Mouse (Mus musculus) midbrain, embryonic 15.5 days (tissue): ENCODE measurements at regions not wholly inside any gene's neighbourhood (a gene's known extent, or its start where the extent isn't known, plus 50 kb on each side); places are given as distances from the start of the nearest gene placed in this dataset.
A peak's percentile ranks its signal among the peaks of the same experiment; 100 is the strongest.

Experiments used
- ATAC-seq: fragments of 200-750 bp; cut with Nextera tagmentation; replicated peaks from 2 replicates; pipeline ENCODE4 v1.8.0; 2017; ENCODE audit warnings: moderate TSS enrichment
- H3K27ac ChIP-seq: fragments of 300-500 bp; sonication (generic); 2 replicates; pipeline ENCODE4 v1.5.1; 2015; ENCODE audit warnings: mild to moderate bottlenecking, inconsistent platforms
- H3K27me3 ChIP-seq: fragments of 300-500 bp; sonication (generic); replicated peaks from 2 replicates; pipeline ENCODE4 v1.6.1; 2015; ENCODE audit warnings: inconsistent platforms
- H3K36me3 ChIP-seq: fragments of 300-500 bp; sonication (generic); replicated peaks from 2 replicates; pipeline ENCODE4 v1.6.1; 2015; ENCODE audit warnings: inconsistent platforms
- H3K4me1 ChIP-seq: fragments of 300-500 bp; sonication (generic); 2 replicates; pipeline ENCODE4 v1.6.1; 2015; ENCODE audit warnings: inconsistent platforms
- H3K4me2 ChIP-seq: fragments of 300-500 bp; sonication (generic); 2 replicates; pipeline ENCODE4 v1.6.1; 2015; ENCODE audit warnings: inconsistent platforms, mild to moderate bottlenecking, moderate library complexity
- H3K4me3 ChIP-seq: fragments of 300-500 bp; sonication (generic); 2 replicates; pipeline ENCODE4 v1.5.1; 2015; ENCODE audit warnings: mild to moderate bottlenecking, inconsistent platforms
- H3K9ac ChIP-seq: fragments of 300-500 bp; sonication (generic); 2 replicates; pipeline ENCODE4 v1.6.1; 2015; ENCODE audit warnings: mild to moderate bottlenecking, inconsistent platforms
- H3K9me3 ChIP-seq: fragments of 300-500 bp; sonication (generic); 2 replicates; pipeline ENCODE4 v1.6.1; 2016; ENCODE audit warnings: inconsistent platforms
- WGBS: fragments of 180-500 bp; shearing (Covaris S2); methylation state at CpG from one replicate; pipeline ENCODE4 v1.1.7; 2015; ENCODE audit warnings: mixed read lengths; 5-methylcytosine and 5-hydroxymethylcytosine counted together

GRCm38 (mm10) chr9:88207378-88207777 lies 119.6 kb upstream of the Nt5e start:
- no peak for ATAC-seq
- Histone ChIP-seq H3K36me3 (no peaks in the 10 kb centered on the region), H3K27ac (no peak overlapping the region), H3K4me3 (no peak overlapping the region), H3K4me1 (no peaks in the 10 kb centered on the region), H3K27me3 (no peaks in the 10 kb centered on the region), H3K4me2 (no peak overlapping the region), H3K9me3 (no peaks in the 10 kb centered on the region), H3K9ac (no peak overlapping the region)
- WGBS, result 81% methylated on average over 7 of the region's 7 CpGs

DNA sequence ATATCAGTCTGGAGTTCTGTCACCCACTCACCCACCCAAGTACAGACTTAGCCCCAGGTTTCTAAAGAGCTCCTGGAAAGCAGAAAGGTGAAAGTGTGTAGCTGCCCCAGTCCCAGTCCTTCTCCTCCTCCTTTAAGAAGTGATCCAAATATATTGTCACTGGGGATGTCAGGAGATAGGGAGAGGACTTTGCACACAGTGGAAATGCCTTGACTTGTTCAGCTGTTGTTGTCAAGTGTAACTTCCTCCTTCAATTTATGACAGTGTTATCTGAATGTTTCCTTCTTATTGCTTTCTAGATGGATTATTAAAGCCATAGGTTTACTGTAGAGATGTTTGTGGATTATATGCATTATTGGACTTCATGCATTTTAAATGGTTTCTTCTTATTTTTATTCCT lies 119.0 kb upstream of the Nt5e start:
- no peak overlapping the region for H3K27ac ChIP-seq
- H3K27me3 ChIP-seq, result no peaks in the 10 kb centered on the region
- H3K36me3 ChIP-seq, result no peaks in the 10 kb centered on the region
- H3K4me3 ChIP-seq, result no peak overlapping the region
- no peak overlapping the region for H3K4me2 ChIP-seq
- H3K9me3 ChIP-seq, result no peaks in the 10 kb centered on the region
- ATAC-seq, result no peak
- no peaks in the 10 kb centered on the region for H3K4me1 ChIP-seq
- H3K9ac ChIP-seq, result no peak overlapping the region

DNA sequence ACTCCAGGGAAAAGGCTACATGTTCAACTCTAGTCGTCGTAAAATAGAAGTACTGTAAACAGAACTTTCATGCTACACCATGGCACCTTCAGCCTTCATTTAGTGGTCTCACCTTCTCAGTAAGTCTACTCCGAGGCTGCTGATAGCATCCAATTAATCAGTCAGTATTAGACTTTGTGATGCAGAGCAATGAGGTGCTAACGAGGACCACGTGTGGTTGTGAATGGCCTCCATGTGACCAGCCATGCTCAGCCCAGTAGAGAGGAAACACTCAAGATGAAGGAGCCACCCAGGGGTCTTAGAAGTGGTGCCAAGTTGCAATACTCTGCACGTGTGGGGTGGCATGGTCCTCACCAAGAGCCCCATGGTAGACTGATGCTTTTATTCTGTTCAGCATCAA lies 112.2 kb upstream of the Nt5e start:
- Histone ChIP-seq H3K4me1 (no peaks in the 10 kb centered on the region), H3K9me3 (no peaks in the 10 kb centered on the region), H3K36me3 (no peaks in the 10 kb centered on the region), H3K27me3 (no peaks in the 10 kb centered on the region), H3K4me2 (no peak overlapping the region), H3K4me3 (no peak overlapping the region), H3K9ac (no peak overlapping the region), H3K27ac (no peak overlapping the region)
- WGBS, result 81% methylated on average over 6 of the region's 6 CpGs
- no peak for ATAC-seq

GRCm38 (mm10) chr9:88220360-88220759 lies 106.6 kb upstream of the Nt5e start:
- ATAC-seq, result no peak
- Histone ChIP-seq H3K9me3 (no peaks in the 10 kb centered on the region), H3K27ac (no peak overlapping the region), H3K4me3 (no peak overlapping the region), H3K27me3 (no peaks in the 10 kb centered on the region), H3K9ac (no peak overlapping the region), H3K4me1 (no peaks in the 10 kb centered on the region), H3K4me2 (no peak overlapping the region), H3K36me3 (no peaks in the 10 kb centered on the region)
- WGBS, result 71% methylated on average over 3 of the region's 3 CpGs

DNA sequence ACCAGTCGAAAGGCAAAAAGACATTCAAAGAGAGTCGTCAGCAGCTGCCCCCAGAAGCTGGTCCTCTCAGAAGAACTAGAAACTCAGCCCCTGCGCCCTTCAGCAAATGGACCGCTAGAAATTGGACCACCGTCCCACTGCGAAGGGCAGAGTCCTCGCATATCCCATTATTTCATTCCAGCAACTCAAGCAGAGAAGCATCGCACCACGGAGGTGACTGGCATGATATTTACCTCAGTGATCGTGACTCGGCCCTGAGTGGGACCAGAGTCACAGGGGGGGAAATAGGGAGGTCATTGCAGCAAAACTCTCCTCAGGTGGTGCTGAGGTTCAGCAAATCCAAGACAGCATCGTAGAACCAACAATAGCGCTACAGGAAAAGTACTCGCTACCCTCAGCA lies 105.7 kb upstream of the Nt5e start:
- H3K9me3 ChIP-seq, result no peaks in the 10 kb centered on the region
- WGBS, result 80% methylated on average over 14 of the region's 14 CpGs
- H3K4me3 ChIP-seq, result no peak overlapping the region
- no peaks in the 10 kb centered on the region for H3K27me3 ChIP-seq
- no peaks in the 10 kb centered on the region for H3K36me3 ChIP-seq
- H3K4me1 ChIP-seq, result no peaks in the 10 kb centered on the region
- H3K27ac ChIP-seq, result no peak overlapping the region
- no peak overlapping the region for H3K4me2 ChIP-seq
- ATAC-seq, result no peak
- no peak overlapping the region for H3K9ac ChIP-seq

GRCm38 (mm10) chr9:88221850-88222353 lies 105.1 kb upstream of the Nt5e start:
- H3K27ac ChIP-seq, result no peak overlapping the region
- 21% methylated on average over 7 of the region's 7 CpGs for WGBS
- H3K4me3 ChIP-seq, result no peak overlapping the region
- H3K27me3 ChIP-seq, result no peaks in the 10 kb centered on the region
- no peaks in the 10 kb centered on the region for H3K36me3 ChIP-seq
- ATAC-seq, result peak; percentile 65
- H3K9ac ChIP-seq, result no peak overlapping the region
- no peak overlapping the region for H3K4me2 ChIP-seq
- no peaks in the 10 kb centered on the region for H3K4me1 ChIP-seq
- no peaks in the 10 kb centered on the region for H3K9me3 ChIP-seq

- Histone ChIP-seq H3K36me3 (no peaks in the 10 kb centered on the region), H3K4me1 (peaks cover 3% of the 10 kb centered on the region), H3K9me3 (no peaks in the 10 kb centered on the region), H3K9ac (no peak overlapping the region), H3K27ac (no peak overlapping the region), H3K4me3 (no peak overlapping the region), H3K27me3 (no peaks in the 10 kb centered on the region), H3K4me2 (no peak overlapping the region)
- 70% methylated on average over 2 of the region's 2 CpGs for WGBS
- no peak for ATAC-seq
Observed at GRCm38 (mm10) chr9:88237126-88237525, 89.9 kb upstream of the Nt5e start.

GRCm38 (mm10) chr9:88238346-88238745 lies 88.7 kb upstream of the Nt5e start:
- peaks cover 3% of the 10 kb centered on the region for H3K4me1 ChIP-seq
- H3K4me2 ChIP-seq, result no peak overlapping the region
- H3K4me3 ChIP-seq, result no peak overlapping the region
- no peak overlapping the region for H3K27ac ChIP-seq
- no peaks in the 10 kb centered on the region for H3K9me3 ChIP-seq
- no peak overlapping the region for H3K9ac ChIP-seq
- no peak for ATAC-seq
- 76% methylated on average over 5 of the region's 5 CpGs for WGBS
- no peaks in the 10 kb centered on the region for H3K36me3 ChIP-seq
- no peaks in the 10 kb centered on the region for H3K27me3 ChIP-seq

GRCm38 (mm10) chr9:88240740-88241139 lies 86.3 kb upstream of the Nt5e start:
- H3K27ac ChIP-seq, result no peak overlapping the region
- H3K9ac ChIP-seq, result no peak overlapping the region
- H3K27me3 ChIP-seq, result no peaks in the 10 kb centered on the region
- no peaks in the 10 kb centered on the region for H3K36me3 ChIP-seq
- 26% methylated on average over 4 of the region's 4 CpGs for WGBS
- ATAC-seq, result peak; percentile 18; the same call in 1 of the 2 replicates
- peak overlapping the region; percentile 45; the same call in 1 of the 2 replicates for H3K4me2 ChIP-seq
- peaks cover 3% of the 10 kb centered on the region for H3K4me1 ChIP-seq
- H3K4me3 ChIP-seq, result no peak overlapping the region
- H3K9me3 ChIP-seq, result no peaks in the 10 kb centered on the region

GRCm38 (mm10) chr9:88241203-88241995 lies 85.6 kb upstream of the Nt5e start:
- ATAC-seq, result peak; percentile 98
- Histone ChIP-seq H3K36me3 (no peaks in the 10 kb centered on the region), H3K9me3 (no peaks in the 10 kb centered on the region), H3K4me3 (peak overlapping the region; percentile 31), H3K27ac (no peak overlapping the region), H3K27me3 (no peaks in the 10 kb centered on the region), H3K4me1 (peaks cover 3% of the 10 kb centered on the region), H3K9ac (no peak overlapping the region), H3K4me2 (peak overlapping the region; percentile 45)
- WGBS, result 6% methylated on average over 18 of the region's 18 CpGs

DNA sequence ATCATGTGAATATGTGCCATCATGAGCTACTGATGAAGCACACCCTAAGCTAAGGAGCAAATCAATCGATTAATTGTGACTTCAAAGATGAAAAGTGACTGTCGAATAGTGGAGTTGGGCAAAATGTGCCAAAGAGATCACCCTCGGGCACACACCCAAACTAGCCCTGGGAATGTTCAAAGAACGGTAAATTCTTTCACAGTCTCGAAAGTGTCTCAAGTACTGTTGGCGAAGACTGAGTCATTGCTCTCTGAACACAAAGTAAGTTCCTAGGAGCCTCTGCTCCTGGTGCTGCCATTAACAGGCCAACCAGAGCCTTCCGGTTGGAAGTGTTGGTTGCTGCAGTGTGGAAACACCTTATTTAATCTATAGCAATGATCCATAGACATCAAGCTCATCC lies 84.5 kb upstream of the Nt5e start:
- Histone ChIP-seq H3K36me3 (no peaks in the 10 kb centered on the region), H3K4me3 (no peak overlapping the region), H3K9ac (no peak overlapping the region), H3K4me2 (no peak overlapping the region), H3K9me3 (no peaks in the 10 kb centered on the region), H3K27ac (no peak overlapping the region), H3K27me3 (no peaks in the 10 kb centered on the region), H3K4me1 (peaks cover 3% of the 10 kb centered on the region)
- WGBS, result 95% methylated on average over 7 of the region's 7 CpGs
- ATAC-seq, result no peak

DNA sequence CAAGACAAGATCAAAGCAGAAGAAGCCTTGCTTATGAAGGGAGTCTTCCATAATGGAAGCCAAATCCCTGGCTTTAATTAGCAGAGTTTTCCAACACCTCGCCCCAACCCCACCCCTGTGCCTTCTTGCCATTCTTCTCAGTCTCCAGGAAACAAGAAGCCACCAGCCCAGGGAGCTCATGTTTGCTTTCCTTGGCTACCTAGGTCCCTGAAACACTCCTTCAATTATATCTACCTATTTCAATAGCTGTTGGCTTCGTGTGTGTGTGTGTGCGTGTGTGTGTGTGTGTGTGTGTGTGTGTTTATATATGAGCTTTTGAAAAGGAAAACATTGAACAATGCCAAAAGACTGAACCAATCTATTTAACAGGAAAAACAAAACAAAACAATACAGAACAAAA lies 82.5 kb upstream of the Nt5e start:
- Histone ChIP-seq H3K4me1 (peaks cover 3% of the 10 kb centered on the region), H3K9ac (no peak overlapping the region), H3K4me2 (no peak overlapping the region), H3K27me3 (no peaks in the 10 kb centered on the region), H3K9me3 (no peaks in the 10 kb centered on the region), H3K4me3 (no peak overlapping the region), H3K27ac (no peak overlapping the region), H3K36me3 (no peaks in the 10 kb centered on the region)
- WGBS, result 76% methylated on average over 3 of the region's 3 CpGs
- ATAC-seq, result no peak

DNA sequence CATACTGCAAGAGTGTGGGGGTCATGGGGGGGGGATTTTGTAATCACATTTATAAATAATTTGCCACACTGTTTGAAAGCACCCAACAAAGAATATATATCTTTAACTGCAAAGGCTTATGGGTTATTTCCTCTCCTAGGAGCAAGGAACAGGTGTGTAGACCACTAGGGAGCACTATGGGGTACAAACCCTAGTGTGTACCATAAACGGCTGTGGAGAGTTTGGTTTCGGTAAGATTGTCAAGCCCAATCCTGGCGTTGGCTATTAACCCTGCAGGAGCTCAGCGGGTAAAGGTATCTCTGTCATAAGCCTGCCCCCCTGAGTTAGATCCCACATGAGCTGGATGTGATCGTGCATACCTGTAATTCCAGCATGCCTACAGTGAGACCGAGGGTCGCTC lies 71.0 kb upstream of the Nt5e start:
- Histone ChIP-seq H3K36me3 (no peaks in the 10 kb centered on the region), H3K27me3 (no peaks in the 10 kb centered on the region), H3K4me3 (no peak overlapping the region), H3K4me2 (no peak overlapping the region), H3K4me1 (no peaks in the 10 kb centered on the region), H3K9me3 (no peaks in the 10 kb centered on the region), H3K9ac (no peak overlapping the region), H3K27ac (no peak overlapping the region)
- no peak for ATAC-seq
- WGBS, result 76% methylated on average over 7 of the region's 7 CpGs
